Mouse (Mus musculus) liver, postnatal 0 days (tissue): ENCODE data around the gene Exosc6.
A peak's percentile ranks its signal among the peaks of the same experiment; 100 is the strongest.

Experiments used
- CTCF ChIP-seq: sonication (generic); IDR thresholded peaks from 2 replicates; pipeline ENCODE4 v1.5.1; 2016; ENCODE audit warnings: antibody characterized with exemption, low read depth
- EP300 ChIP-seq: IDR thresholded peaks from 2 replicates; pipeline ENCODE4 v1.6.1; 2016; ENCODE audit warnings: antibody characterized with exemption, low read depth, mild to moderate bottlenecking

- TF ChIP-seq EP300 (no peak), CTCF (peak; percentile 64)
These were observed 23.7 kb downstream of the Exosc6 start for GRCm38 (mm10) chr8:111079861-111080271.
